Mouse (Mus musculus) layer of hippocampus, adult 11-12 months (tissue): ENCODE measurements at regions not wholly inside any gene's neighbourhood (a gene's known extent, or its start where the extent isn't known, plus 50 kb on each side); places are given as distances from the start of the nearest gene placed in this dataset.
A peak's percentile ranks its signal among the peaks of the same experiment; 100 is the strongest.

Experiments used
- DNase-seq: peaks from one replicate; pipeline ENCODE4 v3.0.0; 2022; ENCODE audit warnings: low spot score

- no peak for DNase-seq
These were observed 53.8 kb downstream of the Dio3 start for GRCm38 (mm10) chr12:110332616-110333154.

GRCm38 (mm10) chr12:110334609-110335008 is 55.7 kb downstream of the Dio3 start:
- DNase-seq, result no peak

GRCm38 (mm10) chr12:110344280-110344827 is 65.5 kb downstream of the Dio3 start:
- no peak for DNase-seq

DNA sequence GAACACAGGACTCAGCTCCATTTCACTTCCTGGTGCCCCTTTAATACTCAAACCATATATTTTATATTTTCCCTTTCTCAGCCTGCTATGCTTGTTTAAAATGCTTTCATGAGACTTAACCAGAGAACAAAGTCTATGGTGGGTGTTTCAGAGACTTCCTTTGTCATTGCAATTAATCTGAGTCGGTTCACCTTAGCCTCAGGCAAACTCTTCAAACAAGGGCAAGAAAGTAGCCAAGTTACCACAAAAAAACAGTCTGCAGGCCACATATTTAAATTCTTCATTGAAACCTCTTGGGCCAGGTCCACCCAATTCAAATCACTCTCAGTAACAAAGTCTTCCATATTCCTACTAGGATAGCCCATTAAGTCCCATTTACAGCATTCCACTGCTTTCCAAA is 70.8 kb downstream of the Dio3 start:
- no peak for DNase-seq

DNA sequence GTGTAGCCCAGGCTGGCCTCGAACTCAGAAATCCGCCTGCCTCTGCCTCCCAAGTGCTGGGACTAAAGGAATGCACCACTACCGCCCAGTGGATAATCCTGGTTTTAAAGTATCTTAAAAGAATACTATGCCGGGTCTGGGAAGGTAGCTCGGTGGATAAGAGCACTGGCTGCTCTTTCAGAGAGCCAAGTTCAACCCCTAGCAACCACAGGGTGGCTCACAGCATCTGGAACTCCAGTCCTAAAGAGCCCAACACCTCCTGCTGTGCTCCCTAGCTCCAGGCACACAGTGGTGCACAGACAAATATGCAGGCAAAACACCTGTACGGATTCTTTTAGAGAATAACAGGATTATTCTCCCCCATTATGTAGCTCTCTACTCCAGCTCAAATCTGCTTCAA is 77.0 kb downstream of the Dio3 start:
- DNase-seq, result no peak

GRCm38 (mm10) chr12:110367102-110367501 is 79.8 kb upstream of the Ppp2r5c start:
- DNase-seq, result no peak

DNA sequence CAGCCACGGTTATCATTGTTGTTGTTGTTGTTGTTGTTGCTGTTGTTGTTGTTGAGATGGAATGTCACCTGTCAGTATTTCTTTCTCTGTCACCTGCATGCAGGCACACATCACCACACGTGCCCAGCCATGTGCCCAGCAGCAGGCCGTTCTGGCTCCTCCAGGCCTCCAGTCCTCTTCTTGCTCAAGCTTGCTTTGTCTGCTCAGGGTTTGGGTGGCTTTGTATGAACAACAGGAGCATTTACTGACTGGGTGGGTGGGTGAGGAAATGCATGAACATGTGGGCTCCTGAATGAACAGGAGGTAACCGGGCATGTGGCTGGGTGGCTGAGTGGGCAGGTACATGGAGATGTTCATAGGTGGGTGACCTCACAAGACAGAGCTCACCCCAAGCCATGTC is 79.1 kb upstream of the Ppp2r5c start:
- DNase-seq, result no peak

DNA sequence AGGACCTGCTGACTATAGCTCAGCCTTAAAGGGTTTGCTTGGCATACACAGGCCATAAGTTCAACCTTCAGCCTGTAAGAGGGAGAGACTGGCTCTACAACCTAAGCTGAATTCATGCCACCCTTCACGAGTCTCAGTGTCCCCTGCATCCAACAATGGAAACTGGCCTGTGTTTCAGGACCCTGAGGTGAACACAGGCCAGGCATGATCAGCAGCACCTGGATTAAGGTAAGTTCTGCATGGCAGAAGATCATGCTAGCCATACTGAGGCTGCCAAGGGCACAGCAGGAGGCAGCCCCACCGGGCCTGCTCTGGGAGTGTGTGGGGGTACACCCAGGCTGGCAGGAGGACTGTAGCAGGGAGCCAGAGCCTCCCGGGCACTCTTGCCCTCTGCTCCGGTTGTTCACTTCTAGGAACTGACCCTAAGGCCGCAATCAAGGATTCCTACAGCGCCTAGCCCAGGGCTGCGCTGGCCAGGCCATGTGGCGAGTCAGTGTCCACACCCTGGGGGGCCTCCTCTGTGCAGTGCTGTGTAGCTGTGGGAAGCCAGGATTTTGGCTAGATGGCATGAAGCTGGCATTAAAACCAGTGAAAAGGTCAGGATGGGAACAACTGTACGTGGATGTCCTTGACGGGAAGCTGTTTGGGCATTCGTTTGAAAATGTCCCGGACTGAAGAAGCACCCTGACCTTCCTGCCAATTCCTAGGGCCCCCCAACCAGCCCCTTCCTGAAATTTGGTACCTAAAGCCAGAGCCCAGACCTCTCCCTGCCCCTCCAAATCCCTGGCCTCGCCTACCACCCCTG is 74.8 kb upstream of the Ppp2r5c start:
- DNase-seq, result no peak

DNA sequence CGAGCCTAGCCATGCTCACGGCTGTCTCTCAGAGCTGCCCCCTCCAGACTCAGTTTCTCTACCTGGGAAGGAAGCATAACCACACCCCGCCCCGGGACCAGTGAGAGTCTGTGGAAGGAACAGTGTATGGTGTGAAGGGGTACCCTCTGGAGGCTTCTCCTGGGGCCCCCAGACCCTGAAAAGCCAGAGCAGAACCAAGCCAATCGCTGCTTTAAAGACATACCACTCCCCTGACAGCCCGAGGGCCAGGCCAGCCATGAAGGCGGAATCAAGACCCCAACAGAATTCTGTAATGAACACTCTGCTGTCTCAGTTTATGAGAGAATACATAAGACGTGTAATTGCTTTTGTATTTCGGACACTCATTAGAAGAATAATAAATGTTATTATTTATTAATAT is 73.9 kb upstream of the Ppp2r5c start:
- no peak for DNase-seq

- DNase-seq, result peak; percentile 84
These were observed 73.4 kb upstream of the Ppp2r5c start for GRCm38 (mm10) chr12:110373408-110374065.

- DNase-seq, result no peak
These were observed 71.8 kb upstream of the Ppp2r5c start for GRCm38 (mm10) chr12:110375139-110375538.

DNA sequence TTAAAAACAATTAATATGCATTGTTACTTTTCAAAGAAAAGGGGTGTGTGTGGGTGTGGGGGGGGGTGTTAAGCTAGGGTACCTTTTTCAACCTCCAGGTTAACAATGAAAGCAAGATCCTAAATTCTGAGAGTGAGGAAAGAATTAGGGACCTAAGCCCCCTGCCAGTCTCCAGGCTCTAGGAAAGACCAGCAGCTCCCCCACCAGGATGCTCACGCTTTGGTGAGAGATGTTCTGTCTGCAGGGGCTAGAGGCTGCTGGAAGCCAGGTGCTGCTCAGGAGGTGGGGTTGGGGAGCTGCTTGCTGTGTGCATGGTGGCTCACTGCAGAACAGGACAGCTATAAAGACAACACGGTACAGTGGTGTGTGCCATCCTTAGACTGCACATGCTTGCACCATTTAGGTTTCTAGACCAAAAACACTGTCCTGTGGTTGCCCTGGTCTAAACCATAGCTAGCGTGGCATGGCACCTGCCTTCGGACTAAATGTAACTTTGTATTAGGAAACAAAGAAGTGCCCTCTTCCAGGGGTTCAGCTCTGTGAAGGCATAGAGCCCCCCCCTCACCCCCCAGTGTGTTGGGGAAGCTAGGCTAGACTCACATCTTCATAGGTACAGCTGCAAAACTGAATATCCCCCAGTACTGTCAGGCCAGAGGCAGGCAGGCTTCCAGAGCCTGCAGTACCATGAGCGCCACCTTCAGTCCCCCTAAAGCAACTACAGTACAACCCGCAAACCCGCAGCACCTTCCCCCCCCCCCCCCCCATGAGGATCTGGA is 70.7 kb upstream of the Ppp2r5c start:
- DNase-seq, result no peak

GRCm38 (mm10) chr12:110376838-110377150 is 70.1 kb upstream of the Ppp2r5c start:
- DNase-seq, result no peak

DNA sequence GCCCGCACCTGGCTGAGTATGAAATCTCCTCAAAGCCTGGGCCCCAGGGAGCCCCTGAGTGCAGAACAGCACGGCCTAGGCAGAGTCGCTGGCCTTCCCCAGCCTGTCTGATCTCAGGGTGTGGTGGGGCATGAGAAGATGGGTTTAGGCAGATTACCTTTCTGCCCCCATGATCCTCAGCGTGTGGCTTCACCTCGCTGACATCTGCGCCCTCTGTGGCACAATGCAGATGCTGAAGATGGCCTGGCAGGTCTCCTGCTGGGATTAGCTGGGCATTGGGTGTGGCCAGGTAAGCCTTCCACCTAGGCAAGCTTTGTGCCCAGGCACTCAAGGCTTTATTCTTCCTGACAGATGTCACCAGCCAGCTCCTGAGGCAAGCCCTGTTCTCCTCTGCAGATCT is 69.6 kb upstream of the Ppp2r5c start:
- no peak for DNase-seq

DNA sequence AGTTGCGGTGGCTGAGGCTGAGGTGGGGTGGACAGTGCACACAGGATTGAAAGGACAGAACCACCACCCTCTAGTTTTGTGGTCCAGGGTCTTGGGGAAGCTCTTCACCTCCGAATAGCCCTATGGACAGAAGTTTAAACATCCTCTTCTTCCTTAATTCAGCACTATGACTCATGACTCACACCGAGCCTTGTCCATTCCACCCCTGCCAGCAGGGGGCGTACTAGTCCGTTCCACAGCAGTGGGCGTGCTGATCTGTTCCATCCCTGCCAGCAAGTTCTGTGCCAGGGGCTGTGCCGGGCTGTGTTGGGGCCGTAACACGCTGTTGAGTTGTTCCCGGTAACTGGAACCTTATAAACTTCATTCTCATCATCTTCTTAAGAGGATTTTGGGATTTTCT is 69.2 kb upstream of the Ppp2r5c start:
- DNase-seq, result peak; percentile 47

- DNase-seq, result no peak
These were observed 68.6 kb upstream of the Ppp2r5c start for GRCm38 (mm10) chr12:110378302-110378701.

DNA sequence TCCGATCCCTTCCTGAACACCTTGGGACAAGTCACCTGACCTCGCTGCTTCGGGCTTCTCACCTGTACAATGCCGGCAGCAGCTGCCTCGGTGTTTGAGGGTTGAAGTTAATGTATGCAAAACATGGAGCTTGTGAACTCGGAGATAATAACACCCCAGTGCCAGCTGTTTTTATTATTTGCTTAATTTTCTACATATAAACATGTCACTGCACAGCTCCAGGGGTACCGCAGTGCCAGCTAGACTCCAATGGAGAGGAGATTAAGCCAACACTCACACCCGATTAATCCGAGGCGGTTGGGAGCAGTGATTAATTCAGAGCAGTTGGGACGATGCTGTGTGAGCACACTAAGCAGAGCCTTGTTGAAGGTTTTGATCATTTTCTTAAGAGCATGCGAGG is 67.2 kb upstream of the Ppp2r5c start:
- no peak for DNase-seq

DNA sequence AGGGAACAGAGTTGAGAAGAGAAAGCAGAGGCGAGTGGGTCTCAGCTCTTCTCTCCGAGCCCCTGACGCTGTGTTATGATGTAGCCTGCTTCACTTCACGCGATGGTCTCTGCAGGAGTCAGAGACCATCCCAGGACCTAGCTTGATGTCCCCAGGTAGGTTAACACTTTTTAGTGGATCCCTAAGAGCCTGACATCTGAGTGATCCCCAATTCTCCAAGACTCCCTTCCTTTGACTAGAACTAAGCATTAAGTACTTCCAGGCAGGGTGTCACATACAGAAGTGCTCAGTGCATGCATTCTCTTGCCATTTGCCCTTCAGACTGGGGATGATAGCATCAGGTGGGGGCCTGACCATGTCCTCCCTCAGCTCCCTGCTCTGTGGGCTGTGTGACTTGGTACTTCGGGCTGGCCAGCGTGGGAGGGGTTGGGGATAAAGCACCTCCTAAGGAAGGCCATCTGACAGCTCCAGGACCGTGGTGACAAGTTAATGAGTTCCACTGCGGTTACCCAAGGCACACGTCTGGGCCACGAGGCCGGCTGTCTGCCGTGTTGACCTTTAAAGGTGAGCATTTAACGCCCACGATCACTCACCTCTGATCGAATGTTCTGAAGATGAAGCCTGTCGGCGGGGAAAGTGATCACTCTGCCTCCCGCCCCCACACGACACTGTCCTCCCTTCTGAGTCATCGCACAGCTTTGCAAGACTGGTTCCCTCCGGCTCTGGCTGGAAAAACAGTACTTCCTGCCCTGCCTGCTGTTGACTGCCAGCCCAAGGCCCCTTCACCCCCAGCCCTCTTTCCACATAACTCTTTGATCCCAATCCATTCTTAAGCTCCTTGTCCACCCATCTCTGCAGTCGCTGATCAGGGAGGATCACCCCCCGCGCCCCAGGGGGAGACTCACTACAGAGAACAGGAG is 65.8 kb upstream of the Ppp2r5c start:
- no peak for DNase-seq

GRCm38 (mm10) chr12:110385031-110385430 is 61.9 kb upstream of the Ppp2r5c start:
- no peak for DNase-seq

GRCm38 (mm10) chr12:110385801-110386599 is 60.9 kb upstream of the Ppp2r5c start:
- no peak for DNase-seq

DNA sequence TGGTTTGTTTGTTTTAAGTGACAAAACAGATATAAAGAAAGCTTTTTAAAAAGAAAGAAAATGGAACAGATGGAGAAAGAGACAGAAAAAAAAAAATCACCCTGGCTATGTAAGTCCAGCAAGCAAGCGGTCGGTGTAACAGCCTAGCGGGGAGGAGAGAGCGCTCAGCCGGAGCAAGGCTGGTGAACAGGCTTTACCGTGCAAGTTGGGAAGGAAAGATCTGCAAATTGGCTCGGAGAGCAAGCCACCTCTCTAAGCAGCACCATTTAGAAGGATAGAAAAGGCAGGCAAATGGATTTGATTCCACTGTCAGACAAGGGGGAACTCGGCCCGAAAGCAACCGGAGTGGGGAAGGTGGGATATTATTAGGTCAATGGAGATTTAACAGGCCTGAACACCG is 59.9 kb upstream of the Ppp2r5c start:
- no peak for DNase-seq
